Mouse (Mus musculus) erythroblast, adult 5-6 weeks (primary cell): ENCODE data around the gene Vmn1r101. TPM values are rescaled to one million over a fixed set of nuclear protein-coding genes. Genes with fewer than 3 reads are reported as not detected.
"Not testable (repeated sequence)": the region's sequence is repeated elsewhere in the genome, so short reads cannot be mapped to it uniquely, and the experiment has no call there.

Experiments
- ATAC-seq: replicated peaks from 2 replicates; pipeline ENCODE4 v1.8.0; 2016; ENCODE audit warnings: moderate number of reproducible peaks, mild to moderate bottlenecking, moderate TSS enrichment, inconsistent platforms; ENCODE audit not compliant: poor library complexity, low FRiP score, severe bottlenecking
- total RNA-seq, 2 experiments: library from RNA; stranded (forward) in 1 of 2; stranded (reverse) in 1 of 2; fragments of 150-400 nt in 1 of 2; fragments of 200-764, 138-1000 nt in 1 of 2; gene quantifications; 2 replicates each; pipeline versions ENCODE4 v1.2.3 to v1.2.4; 2015 to 2017; ENCODE audit warnings: low replicate concordance in 2 of 2

Gene Vmn1r101
- total RNA-seq (2015; ENCODE audit: low replicate concordance) (not detected in 2 replicates), total RNA-seq (2017; ENCODE audit: low replicate concordance) (not detected in 2 replicates)

DNA sequence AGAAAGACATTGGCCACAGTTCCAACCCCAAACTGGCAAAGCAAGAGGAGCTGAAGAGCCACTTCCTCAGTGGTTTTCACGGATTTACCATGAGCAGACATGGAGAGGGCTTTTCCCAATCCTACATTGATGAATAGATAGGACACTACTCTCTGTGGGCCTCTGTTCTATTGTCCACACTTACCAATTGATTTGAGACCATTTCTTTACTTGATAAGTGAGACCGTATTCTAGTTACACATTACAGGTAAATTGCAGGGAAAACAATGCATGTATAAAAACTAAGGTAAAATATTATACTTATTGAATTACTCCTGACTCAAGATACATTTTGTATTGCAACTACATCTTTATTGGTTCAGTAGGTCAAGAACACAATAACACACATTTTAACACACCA lies at the start of gene Vmn1r101:
Vmn1r101 (minus strand) TSS at position 101 of the 400 bp plus-strand sequence.
- ATAC-seq: not testable (repeated sequence)

DNA sequence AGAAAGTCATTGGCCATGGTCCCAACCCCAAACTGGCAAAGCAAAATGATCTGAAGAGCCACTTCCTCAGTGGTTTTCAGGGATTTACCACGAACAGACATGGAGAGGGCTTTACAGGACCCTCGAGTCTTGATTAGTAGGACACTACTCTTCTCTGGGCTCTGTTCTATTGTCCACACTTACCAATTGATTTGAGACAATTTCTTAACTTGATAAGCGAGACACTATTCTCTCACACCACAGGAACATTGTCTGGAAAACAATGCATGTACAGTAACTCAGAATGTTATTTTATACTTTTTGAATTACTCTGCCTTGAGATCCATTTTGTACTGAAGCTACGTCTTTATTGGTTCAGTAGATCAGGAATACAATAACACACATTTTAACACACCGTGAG lies 32.4 kb upstream of the Vmn1r101 start, which contains the start of gene Gm10670:
Gm10670 (minus strand) TSS at position 101 of the 400 bp plus-strand sequence.
- not testable (repeated sequence) for ATAC-seq

DNA sequence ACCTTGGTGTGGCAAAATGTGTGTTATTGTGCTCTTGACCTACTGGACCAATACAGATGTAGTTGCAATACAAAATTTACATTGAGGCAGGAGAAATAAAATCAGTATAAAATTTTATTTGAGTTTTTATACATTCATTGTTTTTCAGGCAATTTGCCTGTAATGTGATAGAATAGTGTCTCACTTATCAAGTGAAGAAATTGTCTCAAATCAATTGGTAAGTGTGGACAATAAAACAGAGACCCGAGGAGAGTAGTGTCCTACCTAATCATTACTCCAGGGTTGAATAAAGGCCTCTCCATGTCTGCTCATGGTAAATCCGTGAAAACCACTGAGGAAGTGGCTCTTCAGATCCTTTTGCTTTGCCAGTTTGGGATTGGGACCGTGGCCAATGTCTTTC lies 24.8 kb downstream of the Vmn1r101 start, which contains the start of gene Vmn1r100:
Vmn1r100 (plus strand) TSS at position 301 of the 400 bp plus-strand sequence.
- ATAC-seq: not testable (repeated sequence)

Other genes starting within 250 kb of the Vmn1r101 start
- gene Vmn1r95, start 248.9 kb downstream of the Vmn1r101 start, total RNA-seq (2015; ENCODE audit: low replicate concordance): not detected in 2 replicates
- not detected in 2 replicates for gene Vmn1r95, start 248.9 kb downstream of the Vmn1r101 start, total RNA-seq (2017; ENCODE audit: low replicate concordance)
- gene Gm6164, start 237.0 kb downstream of the Vmn1r101 start, total RNA-seq (2015; ENCODE audit: low replicate concordance): not detected in 2 replicates
- gene Gm6164, start 237.0 kb downstream of the Vmn1r101 start, total RNA-seq (2017; ENCODE audit: low replicate concordance): not detected in 2 replicates
- gene Gm4498, start 208.8 kb downstream of the Vmn1r101 start, total RNA-seq (2015; ENCODE audit: low replicate concordance): not detected in 2 replicates
- not detected in 2 replicates for gene Gm4498, start 208.8 kb downstream of the Vmn1r101 start, total RNA-seq (2017; ENCODE audit: low replicate concordance)
- gene Gm5890, start 179.8 kb downstream of the Vmn1r101 start, total RNA-seq (2015; ENCODE audit: low replicate concordance): not detected in 2 replicates
- not detected in 2 replicates for gene Gm5890, start 179.8 kb downstream of the Vmn1r101 start, total RNA-seq (2017; ENCODE audit: low replicate concordance)
- gene Gm4133, start 108.5 kb downstream of the Vmn1r101 start, total RNA-seq (2015; ENCODE audit: low replicate concordance): not detected in 2 replicates
- gene Gm4133, start 108.5 kb downstream of the Vmn1r101 start, total RNA-seq (2017; ENCODE audit: low replicate concordance): not detected in 2 replicates
- gene Gm5728, start 67.2 kb downstream of the Vmn1r101 start, total RNA-seq (2015; ENCODE audit: low replicate concordance): not detected in 2 replicates
- not detected in 2 replicates for gene Gm5728, start 67.2 kb downstream of the Vmn1r101 start, total RNA-seq (2017; ENCODE audit: low replicate concordance)
- gene Vmn1r100, start 24.7 kb downstream of the Vmn1r101 start, total RNA-seq (2015; ENCODE audit: low replicate concordance): not detected in 2 replicates
- gene Vmn1r100, start 24.7 kb downstream of the Vmn1r101 start, total RNA-seq (2017; ENCODE audit: low replicate concordance): not detected in 2 replicates
- gene Gm10670, start 32.3 kb upstream of the Vmn1r101 start, total RNA-seq (2015; ENCODE audit: low replicate concordance): not detected in 2 replicates
- not detected in 2 replicates for gene Gm10670, start 32.3 kb upstream of the Vmn1r101 start, total RNA-seq (2017; ENCODE audit: low replicate concordance)
- gene Vmn1r103, start 67.9 kb upstream of the Vmn1r101 start, total RNA-seq (2015; ENCODE audit: low replicate concordance): not detected in 2 replicates
- gene Vmn1r103, start 67.9 kb upstream of the Vmn1r101 start, total RNA-seq (2017; ENCODE audit: low replicate concordance): not detected in 2 replicates
- not detected in 2 replicates for gene Vmn1r104, start 91.2 kb upstream of the Vmn1r101 start, total RNA-seq (2015; ENCODE audit: low replicate concordance)
- gene Vmn1r104, start 91.2 kb upstream of the Vmn1r101 start, total RNA-seq (2017; ENCODE audit: low replicate concordance): not detected in 2 replicates
- gene Gm5726, start 103.2 kb upstream of the Vmn1r101 start, total RNA-seq (2015; ENCODE audit: low replicate concordance): not detected in 2 replicates
- gene Gm5726, start 103.2 kb upstream of the Vmn1r101 start, total RNA-seq (2017; ENCODE audit: low replicate concordance): not detected in 2 replicates
- not detected in 2 replicates for gene Gm4141, start 133.6 kb upstream of the Vmn1r101 start, total RNA-seq (2015; ENCODE audit: low replicate concordance)
- gene Gm4141, start 133.6 kb upstream of the Vmn1r101 start, total RNA-seq (2017; ENCODE audit: low replicate concordance): not detected in 2 replicates
- gene Gm4513, start 156.4 kb upstream of the Vmn1r101 start, total RNA-seq (2015; ENCODE audit: low replicate concordance): not detected in 2 replicates
- not detected in 2 replicates for gene Gm4513, start 156.4 kb upstream of the Vmn1r101 start, total RNA-seq (2017; ENCODE audit: low replicate concordance)
- not detected in 2 replicates for gene Vmn1r107, start 226.3 kb upstream of the Vmn1r101 start, total RNA-seq (2015; ENCODE audit: low replicate concordance)
- gene Vmn1r107, start 226.3 kb upstream of the Vmn1r101 start, total RNA-seq (2017; ENCODE audit: low replicate concordance): not detected in 2 replicates